Mouse (Mus musculus): ENCODE measurements around the gene Mmp1b.

- TF ChIP-seq POLR2A (IDR thresholded peaks at IDR 0.05; ENCODE audit: insufficient read depth, low read depth, low read length): no peak
- TF ChIP-seq CTCF (IDR thresholded peaks at IDR 0.05; ENCODE audit: insufficient read depth, low read depth, low read length): no peak
Measured at GRCm38 (mm10) chr9:7345513-7345912, 42.3 kb downstream of the Mmp1b start.
